Mouse (Mus musculus): ENCODE data around the gene Hagh. TPM values are rescaled to one million over a fixed set of nuclear protein-coding genes. Genes with fewer than 3 reads are reported as not detected.

Gene Hagh
- polyA plus RNA-seq, 1 experiment from 2014 or later, result 72.2 TPM

DNA sequence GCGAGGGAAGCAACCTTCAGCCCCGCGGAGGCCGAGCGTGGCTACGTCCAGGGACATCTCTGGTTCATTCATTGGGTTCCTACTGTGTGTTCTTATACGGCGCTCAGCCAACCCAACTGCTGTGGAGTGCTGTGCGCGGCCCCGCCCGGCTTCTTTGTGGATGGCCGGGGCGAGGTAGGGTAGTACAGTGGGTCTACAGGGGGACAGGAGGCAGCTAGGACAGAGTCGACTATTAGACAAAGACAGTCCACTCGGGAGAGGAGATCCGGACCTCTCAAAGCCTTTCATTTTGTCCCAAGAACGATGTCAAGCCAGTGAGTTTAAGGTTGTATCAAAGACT, 47.0 kb downstream of the Hagh start:
- peak; percentile 47 for ATAC-seq
- Histone ChIP-seq H3K4me2 (ENCODE audit: low read length) (peak overlapping the region; percentile 94), H3K9ac (ENCODE audit: low read depth, low read length) (peak overlapping the region; percentile 86), H3K36me3 (ENCODE audit: control insufficient read depth, insufficient read depth, low read length) (peaks cover 23% of the 10 kb centered on the region), H3K4me1 (ENCODE audit: control insufficient read depth, insufficient read depth, low read length) (peaks cover 32% of the 10 kb centered on the region), H3K4me3 (ENCODE audit: low read depth, low read length) (peak overlapping the region; percentile 93), H3K27me3 (ENCODE audit: control insufficient read depth, insufficient read depth, low read depth, low read length) (no peaks in the 10 kb centered on the region), H3K27ac (ENCODE audit: low read length) (peak overlapping the region; percentile 80), H3K9me3 (replicated peaks; ENCODE audit: control insufficient read depth, low read length, poor library complexity, severe bottlenecking) (no peaks in the 10 kb centered on the region)
- under 1% methylated on average over 18 of the region's 18 CpGs for WGBS

DNA sequence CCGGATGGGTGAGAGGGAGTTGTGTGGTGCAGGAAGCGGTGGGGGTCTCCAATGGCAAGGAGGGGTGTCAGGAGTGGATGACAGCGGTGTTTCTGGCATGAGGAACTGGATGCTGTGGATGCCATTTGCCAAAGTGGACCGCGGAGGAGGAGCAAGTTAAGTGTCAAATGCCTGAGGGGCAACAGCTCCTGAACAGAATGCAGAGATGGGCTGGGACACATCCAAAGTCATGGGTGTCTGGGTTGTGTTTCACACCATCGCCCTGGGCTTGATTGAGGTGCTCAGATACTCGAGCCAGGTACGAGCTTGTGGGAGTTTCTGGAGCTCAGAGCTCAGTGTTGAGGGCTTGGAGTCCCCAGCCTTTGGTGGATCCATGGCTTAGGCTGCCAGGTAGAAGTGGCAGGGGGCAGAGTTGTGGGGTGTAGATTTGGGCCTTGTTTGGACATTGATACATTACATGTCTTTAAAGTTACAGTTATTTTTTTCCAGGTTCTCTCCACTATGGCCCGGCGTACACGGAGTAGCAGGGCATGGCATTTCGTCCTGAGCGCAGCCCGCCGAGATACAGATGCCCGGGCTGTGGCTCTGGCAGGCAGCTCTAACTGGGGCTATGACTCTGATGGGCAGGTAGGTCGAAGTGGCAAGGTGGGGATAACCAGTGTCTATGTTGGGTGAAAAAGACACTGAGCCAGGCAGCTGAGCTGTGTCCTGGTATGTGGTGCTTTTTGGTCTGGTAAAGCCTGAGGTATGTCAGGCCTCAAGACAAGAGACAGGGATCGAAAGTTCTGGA, 47.5 kb downstream of the Hagh start:
- peaks cover 32% of the 10 kb centered on the region for H3K4me1 ChIP-seq (ENCODE audit: control insufficient read depth, insufficient read depth, low read length)
- WGBS, result 67% methylated on average over 18 of the region's 18 CpGs
- no peak overlapping the region; the same call in 1 of the 2 replicates for H3K27ac ChIP-seq (ENCODE audit: low read length)
- H3K9ac ChIP-seq (ENCODE audit: low read depth, low read length), result peak overlapping the region; percentile 86
- peaks cover 27% of the 10 kb centered on the region for H3K36me3 ChIP-seq (ENCODE audit: control insufficient read depth, insufficient read depth, low read length)
- peak; percentile 2; the same call in 1 of the 2 replicates for ATAC-seq
- peak overlapping the region; percentile 94 for H3K4me2 ChIP-seq (ENCODE audit: low read length)
- peak overlapping the region; percentile 93 for H3K4me3 ChIP-seq (ENCODE audit: low read depth, low read length)
- H3K9me3 ChIP-seq (replicated peaks; ENCODE audit: control insufficient read depth, low read length, poor library complexity, severe bottlenecking), result no peaks in the 10 kb centered on the region
- H3K27me3 ChIP-seq (ENCODE audit: control insufficient read depth, insufficient read depth, low read depth, low read length), result no peaks in the 10 kb centered on the region

- Histone ChIP-seq H3K27me3 (ENCODE audit: control insufficient read depth, insufficient read depth, low read depth, low read length) (no peaks in the 10 kb centered on the region), H3K27ac (ENCODE audit: low read length) (no peak overlapping the region), H3K4me3 (ENCODE audit: low read depth, low read length) (no peak overlapping the region), H3K36me3 (ENCODE audit: control insufficient read depth, insufficient read depth, low read length) (peaks cover 26% of the 10 kb centered on the region), H3K9ac (ENCODE audit: low read depth, low read length) (no peak overlapping the region), H3K4me2 (ENCODE audit: low read length) (no peak overlapping the region), H3K9me3 (replicated peaks; ENCODE audit: control insufficient read depth, low read length, poor library complexity, severe bottlenecking) (no peaks in the 10 kb centered on the region), H3K4me1 (ENCODE audit: control insufficient read depth, insufficient read depth, low read length) (peaks cover 38% of the 10 kb centered on the region)
- ATAC-seq, result no peak
- WGBS, result 89% methylated on average over 3 of the region's 3 CpGs
Measured at GRCm38 (mm10) chr17:24888862-24889261, 48.9 kb downstream of the Hagh start.

DNA sequence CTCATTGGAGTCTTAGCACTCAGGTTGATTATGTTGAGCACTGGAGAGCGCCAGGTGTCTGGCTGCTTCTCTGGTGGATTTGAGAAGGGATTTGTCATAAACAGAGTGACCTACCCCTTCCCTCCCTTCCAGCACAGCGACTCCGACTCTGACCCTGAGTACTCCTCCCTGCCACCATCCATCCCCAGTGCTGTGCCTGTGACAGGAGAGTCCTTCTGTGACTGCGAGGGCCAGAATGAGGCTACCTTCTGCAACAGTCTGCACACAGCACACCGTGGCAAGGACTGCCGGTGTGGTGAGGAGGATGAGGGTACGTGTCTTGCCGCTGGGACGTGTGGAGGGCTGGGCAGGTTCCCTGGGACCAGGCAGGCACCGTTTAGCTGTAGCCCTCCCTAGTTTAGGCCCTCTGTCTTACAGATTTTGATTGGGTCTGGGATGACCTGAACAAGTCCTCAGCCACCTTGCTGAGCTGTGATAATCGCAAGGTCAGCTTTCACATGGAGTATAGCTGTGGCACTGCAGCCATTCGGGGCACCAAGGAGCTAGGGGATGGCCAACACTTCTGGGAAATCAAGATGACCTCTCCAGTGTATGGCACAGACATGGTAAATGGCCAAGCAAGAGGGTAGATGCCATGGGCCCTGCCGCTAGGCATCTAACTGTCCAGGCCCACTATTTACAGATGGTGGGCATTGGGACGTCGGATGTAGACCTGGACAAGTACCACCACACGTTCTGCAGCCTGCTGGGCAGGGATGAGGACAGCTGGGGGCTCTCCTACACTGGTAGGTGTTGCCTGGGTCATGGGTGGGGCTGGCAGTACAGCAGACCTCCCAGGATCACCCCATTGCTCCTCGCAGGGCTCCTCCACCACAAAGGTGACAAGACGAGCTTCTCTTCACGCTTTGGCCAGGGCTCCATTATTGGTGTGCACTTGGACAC, 50.5 kb downstream of the Hagh start:
- Histone ChIP-seq H3K4me3 (ENCODE audit: low read depth, low read length) (no peak overlapping the region), H3K9me3 (replicated peaks; ENCODE audit: control insufficient read depth, low read length, poor library complexity, severe bottlenecking) (no peaks in the 10 kb centered on the region), H3K27me3 (ENCODE audit: control insufficient read depth, insufficient read depth, low read depth, low read length) (no peaks in the 10 kb centered on the region), H3K9ac (ENCODE audit: low read depth, low read length) (no peak overlapping the region), H3K36me3 (ENCODE audit: control insufficient read depth, insufficient read depth, low read length) (peaks cover 26% of the 10 kb centered on the region), H3K27ac (ENCODE audit: low read length) (no peak overlapping the region), H3K4me2 (ENCODE audit: low read length) (no peak overlapping the region), H3K4me1 (ENCODE audit: control insufficient read depth, insufficient read depth, low read length) (peaks cover 40% of the 10 kb centered on the region)
- WGBS, result 90% methylated on average over 19 of the region's 19 CpGs
- no peak for ATAC-seq

DNA sequence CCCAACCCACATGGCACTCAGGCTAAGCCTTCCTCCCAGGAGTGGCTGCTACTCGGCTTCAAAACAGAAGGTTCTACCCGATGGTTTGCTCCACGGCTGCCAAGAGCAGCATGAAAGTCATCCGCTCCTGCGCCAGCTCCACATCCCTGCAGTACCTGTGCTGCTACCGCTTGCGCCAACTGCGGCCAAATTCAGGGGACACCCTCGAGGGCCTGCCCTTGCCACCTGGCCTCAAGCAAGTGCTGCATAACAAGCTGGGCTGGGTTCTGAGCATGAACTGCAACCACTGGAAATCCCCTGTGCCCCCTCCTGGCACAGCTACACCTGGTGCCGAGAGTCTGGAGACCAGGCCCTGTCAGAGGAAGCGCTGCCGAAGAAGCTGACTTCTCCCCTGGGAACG, 51.4 kb downstream of the Hagh start:
- peaks cover 45% of the 10 kb centered on the region for H3K4me1 ChIP-seq (ENCODE audit: control insufficient read depth, insufficient read depth, low read length)
- no peak for ATAC-seq
- H3K9me3 ChIP-seq (replicated peaks; ENCODE audit: control insufficient read depth, low read length, poor library complexity, severe bottlenecking), result no peaks in the 10 kb centered on the region
- H3K9ac ChIP-seq (ENCODE audit: low read depth, low read length), result no peak overlapping the region
- no peak overlapping the region for H3K4me2 ChIP-seq (ENCODE audit: low read length)
- H3K27me3 ChIP-seq (ENCODE audit: control insufficient read depth, insufficient read depth, low read depth, low read length), result no peaks in the 10 kb centered on the region
- peaks cover 26% of the 10 kb centered on the region for H3K36me3 ChIP-seq (ENCODE audit: control insufficient read depth, insufficient read depth, low read length)
- no peak overlapping the region for H3K27ac ChIP-seq (ENCODE audit: low read length)
- 88% methylated on average over 12 of the region's 13 CpGs for WGBS
- no peak overlapping the region for H3K4me3 ChIP-seq (ENCODE audit: low read depth, low read length)

- ATAC-seq, result no peak
- no peak overlapping the region for H3K27ac ChIP-seq (ENCODE audit: low read length)
- WGBS, result 85% methylated on average over 12 of the region's 12 CpGs
- H3K4me3 ChIP-seq (ENCODE audit: low read depth, low read length), result no peak overlapping the region
- H3K9ac ChIP-seq (ENCODE audit: low read depth, low read length), result no peak overlapping the region
- H3K27me3 ChIP-seq (ENCODE audit: control insufficient read depth, insufficient read depth, low read depth, low read length), result no peaks in the 10 kb centered on the region
- no peaks in the 10 kb centered on the region for H3K9me3 ChIP-seq (replicated peaks; ENCODE audit: control insufficient read depth, low read length, poor library complexity, severe bottlenecking)
- H3K4me2 ChIP-seq (ENCODE audit: low read length), result no peak overlapping the region
- peaks cover 26% of the 10 kb centered on the region for H3K36me3 ChIP-seq (ENCODE audit: control insufficient read depth, insufficient read depth, low read length)
- peaks cover 47% of the 10 kb centered on the region for H3K4me1 ChIP-seq (ENCODE audit: control insufficient read depth, insufficient read depth, low read length)
Measured at GRCm38 (mm10) chr17:24892785-24893184, 52.8 kb downstream of the Hagh start.

GRCm38 (mm10) chr17:24893276-24893675, 53.3 kb downstream of the Hagh start:
- no peak for ATAC-seq
- Histone ChIP-seq H3K27ac (ENCODE audit: low read length) (no peak overlapping the region), H3K4me2 (ENCODE audit: low read length) (no peak overlapping the region), H3K27me3 (ENCODE audit: control insufficient read depth, insufficient read depth, low read depth, low read length) (no peaks in the 10 kb centered on the region), H3K9me3 (replicated peaks; ENCODE audit: control insufficient read depth, low read length, poor library complexity, severe bottlenecking) (no peaks in the 10 kb centered on the region), H3K9ac (ENCODE audit: low read depth, low read length) (no peak overlapping the region; the same call in 1 of the 2 replicates), H3K4me1 (ENCODE audit: control insufficient read depth, insufficient read depth, low read length) (peaks cover 43% of the 10 kb centered on the region), H3K36me3 (ENCODE audit: control insufficient read depth, insufficient read depth, low read length) (peaks cover 28% of the 10 kb centered on the region), H3K4me3 (ENCODE audit: low read depth, low read length) (no peak overlapping the region)
- WGBS, result 92% methylated on average over 2 of the region's 2 CpGs

DNA sequence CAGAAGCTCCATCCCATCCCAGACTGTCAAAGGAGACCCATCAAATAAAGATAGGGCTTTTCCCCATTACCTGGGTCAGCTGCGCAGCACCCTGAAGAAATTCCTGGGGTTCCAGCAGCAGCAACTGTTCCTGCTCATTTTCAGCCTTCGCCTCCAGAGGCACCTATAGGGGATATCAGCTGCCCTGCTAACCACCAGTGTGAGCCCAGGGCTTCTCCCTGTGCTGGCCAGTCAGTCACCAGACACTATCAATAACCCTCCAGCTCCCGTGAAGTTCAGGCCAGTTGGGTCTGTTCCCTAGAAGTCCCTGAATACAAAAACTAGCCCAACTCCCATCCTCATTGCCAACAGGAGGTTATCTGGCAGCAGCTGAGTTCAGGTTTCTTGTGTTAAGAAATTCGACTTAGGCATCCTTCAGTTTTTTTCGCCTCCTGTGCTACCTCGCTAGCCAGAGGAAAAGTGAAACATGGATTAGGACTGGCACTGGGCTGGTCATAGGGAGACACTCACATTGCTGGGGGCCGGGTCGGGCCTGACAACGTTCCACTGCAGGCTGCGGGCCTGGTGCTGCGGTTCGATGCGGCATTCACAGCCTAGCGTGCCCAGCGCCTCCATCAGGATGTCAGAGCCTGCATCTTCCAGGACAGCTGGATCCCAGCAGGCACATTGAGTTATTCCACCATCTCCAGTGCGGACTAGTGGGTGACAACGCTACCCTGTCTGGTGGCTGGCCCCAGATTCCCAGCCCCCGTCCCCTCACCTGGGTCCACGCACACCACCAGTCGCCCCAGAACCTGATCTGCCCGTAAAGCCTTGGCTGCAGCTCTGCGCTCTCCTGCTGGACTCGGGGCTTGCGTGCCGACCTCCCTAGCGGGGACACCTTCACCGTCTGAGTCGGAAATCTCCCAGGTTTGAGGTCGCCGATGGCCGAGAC, 54.4 kb downstream of the Hagh start:
- 11% methylated on average over 31 of the region's 31 CpGs for WGBS
- ATAC-seq, result peak; percentile 25

More for the DNA sequence above, 54.4 kb downstream of the Hagh start:
- Histone ChIP-seq H3K36me3 (ENCODE audit: control insufficient read depth, insufficient read depth, low read length) (peaks cover 36% of the 10 kb centered on the region), H3K4me2 (ENCODE audit: low read length) (peak overlapping the region; percentile 97), H3K4me1 (ENCODE audit: control insufficient read depth, insufficient read depth, low read length) (peaks cover 33% of the 10 kb centered on the region), H3K9me3 (replicated peaks; ENCODE audit: control insufficient read depth, low read length, poor library complexity, severe bottlenecking) (no peaks in the 10 kb centered on the region), H3K4me3 (ENCODE audit: low read depth, low read length) (peak overlapping the region; percentile 86), H3K27me3 (ENCODE audit: control insufficient read depth, insufficient read depth, low read depth, low read length) (no peaks in the 10 kb centered on the region), H3K9ac (ENCODE audit: low read depth, low read length) (peak overlapping the region; percentile 73), H3K27ac (ENCODE audit: low read length) (peak overlapping the region; percentile 65)

Measured in midbrain, embryonic 16.5 days (tissue).